Mouse (Mus musculus) intestine, embryonic 14.5 days (tissue): ENCODE measurements around the gene 4930579F01Rik. TPM values are rescaled to one million over a fixed set of nuclear protein-coding genes. Genes with fewer than 3 reads are reported as not detected.
"Not testable (repeated sequence)": the region's sequence is repeated elsewhere in the genome, so short reads cannot be mapped to it uniquely, and the experiment has no call there.

Experiments used
- ATAC-seq: fragments of 200-750 bp; cut with Nextera tagmentation; replicated peaks from 2 replicates; pipeline ENCODE4 v1.8.0; 2017; ENCODE audit warnings: low read depth, moderate number of reproducible peaks, moderate TSS enrichment, moderate library complexity; ENCODE audit not compliant: low FRiP score, low TSS enrichment
- DNase-seq: peaks from one replicate; pipeline ENCODE4 v3.0.0-alpha.2; 2018; ENCODE audit warnings: low spot score
- H3K27ac ChIP-seq: fragments of 300-500 bp; sonication (generic); 2 replicates; pipeline ENCODE4 v1.5.1; 2014; ENCODE audit warnings: low read depth, mild to moderate bottlenecking, control low read depth
- H3K27me3 ChIP-seq: fragments of 300-500 bp; sonication (generic); replicated peaks from 2 replicates; pipeline ENCODE4 v1.6.1; 2014; ENCODE audit warnings: low read length, control low read depth; ENCODE audit not compliant: control insufficient read depth, insufficient read depth
- H3K36me3 ChIP-seq: fragments of 300-500 bp; sonication (generic); 2 replicates; pipeline ENCODE4 v1.6.1; 2014; ENCODE audit warnings: low read length, control low read depth; ENCODE audit not compliant: control insufficient read depth, insufficient read depth
- H3K4me1 ChIP-seq: fragments of 300-500 bp; sonication (generic); replicated peaks from 2 replicates; pipeline ENCODE4 v1.6.1; 2014; ENCODE audit warnings: low read length, control low read depth, mixed read lengths; ENCODE audit not compliant: control insufficient read depth, insufficient read depth
- H3K4me2 ChIP-seq: fragments of 300-500 bp; sonication (generic); 2 replicates; pipeline ENCODE4 v1.6.1; 2014; ENCODE audit warnings: low read length
- H3K4me3 ChIP-seq: fragments of 300-500 bp; sonication (generic); 2 replicates; pipeline ENCODE4 v1.5.1; 2014; ENCODE audit warnings: low read depth, low read length, control low read depth, mixed read lengths
- H3K9ac ChIP-seq: fragments of 300-500 bp; sonication (generic); 2 replicates; pipeline ENCODE4 v1.6.1; 2014; ENCODE audit warnings: mild to moderate bottlenecking, low read length
- H3K9me3 ChIP-seq: fragments of 300-500 bp; sonication (generic); 2 replicates; pipeline ENCODE4 v1.6.1; 2016; ENCODE audit warnings: low read length, control low read depth; ENCODE audit not compliant: control insufficient read depth
- WGBS: fragments of 180-500 bp; shearing (Covaris S2); extraction: QIAGEN DNeasy Blood & Tissue Kit; methylation state at CpG from one replicate; pipeline ENCODE4 v1.1.7; 2014; 5-methylcytosine and 5-hydroxymethylcytosine counted together
- polyA plus RNA-seq: library from polyadenylated mRNA; unstranded; fragments of >200 nt; fragmentation: Nextera tagmentation; extraction: Ambion mirVana; gene quantifications from 2 replicates; pipeline ENCODE4 v1.2.1, GENCODE M21; 2014

The 4930579F01Rik gene
- polyA plus RNA-seq, 1 experiment from 2014 or later: not detected

GRCm38 (mm10) chr3:138148811-138149210 lies 44.8 kb downstream of the 4930579F01Rik start:
- no peak for ATAC-seq
- DNase-seq: no peak
- WGBS: 94% methylated on average over 2 of the region's 2 CpGs
- Histone ChIP-seq H3K9me3 (no peaks in the 10 kb centered on the region), H3K36me3 (peaks cover 18% of the 10 kb centered on the region), H3K4me1 (no peaks in the 10 kb centered on the region), H3K9ac (no peak overlapping the region), H3K4me2 (no peak overlapping the region), H3K27ac (no peak overlapping the region), H3K4me3 (no peak overlapping the region), H3K27me3 (no peaks in the 10 kb centered on the region)

DNA sequence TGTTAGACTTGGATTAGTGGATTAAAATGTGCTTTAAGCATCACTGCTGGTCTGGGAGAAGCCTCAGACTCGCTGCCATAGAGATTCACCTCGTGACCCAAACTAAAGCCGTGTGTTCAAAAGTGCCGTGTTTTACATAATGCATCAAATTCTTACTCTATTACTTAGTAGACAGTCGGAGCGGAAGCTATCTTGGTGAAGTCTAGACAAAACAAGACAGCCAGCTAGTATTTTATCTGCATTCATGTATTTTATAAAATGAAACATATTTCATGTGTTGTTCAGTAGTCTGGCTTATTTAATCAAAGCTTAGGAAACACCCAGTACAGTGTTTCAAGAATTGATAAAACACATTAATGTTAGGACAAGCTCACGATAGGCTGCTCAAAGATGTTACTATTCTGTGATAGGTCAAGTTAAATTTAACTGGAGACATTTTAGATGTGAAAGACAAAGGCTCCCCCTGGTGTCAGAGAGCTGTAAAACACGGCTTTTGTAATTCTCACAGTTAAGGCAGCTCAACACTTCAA lies 48.9 kb downstream of the 4930579F01Rik start, which contains the start of gene Mttp:
TSS of gene Mttp (minus strand) at position 327 of the 530 bp plus-strand sequence.
- 1% methylated on average over 8 of the region's 8 CpGs for WGBS

GRCm38 (mm10) chr3:138144060-138144641 lies 49.5 kb downstream of the 4930579F01Rik start:
- Histone ChIP-seq H3K36me3 (no peaks in the 10 kb centered on the region), H3K4me2 (peak overlapping the region; percentile 79), H3K9ac (peak overlapping the region; percentile 89), H3K27me3 (no peaks in the 10 kb centered on the region), H3K4me3 (peak overlapping the region; percentile 70), H3K9me3 (no peaks in the 10 kb centered on the region), H3K4me1 (no peaks in the 10 kb centered on the region), H3K27ac (peak overlapping the region; percentile 100)
- DNase-seq: no peak
- ATAC-seq: no peak
- WGBS: under 1% methylated on average over 18 of the region's 18 CpGs

More for the DNA sequence above, 48.9 kb downstream of the 4930579F01Rik start, which contains the start of gene Mttp:
- DNase-seq (peak; percentile 74), ATAC-seq (no peak)
- Histone ChIP-seq H3K4me3 (peak within 1 kb of the TSS; percentile 70), H3K9me3 (no peaks in the 10 kb centered on the region), H3K36me3 (peaks cover 4% of the 10 kb centered on the region; the same call in 1 of the 2 replicates), H3K9ac (peak within 1 kb of the TSS; percentile 89), H3K4me1 (no peaks in the 10 kb centered on the region), H3K27ac (peak within 1 kb of the TSS; percentile 100), H3K4me2 (peak within 1 kb of the TSS; percentile 79), H3K27me3 (no peaks in the 10 kb centered on the region)

DNA sequence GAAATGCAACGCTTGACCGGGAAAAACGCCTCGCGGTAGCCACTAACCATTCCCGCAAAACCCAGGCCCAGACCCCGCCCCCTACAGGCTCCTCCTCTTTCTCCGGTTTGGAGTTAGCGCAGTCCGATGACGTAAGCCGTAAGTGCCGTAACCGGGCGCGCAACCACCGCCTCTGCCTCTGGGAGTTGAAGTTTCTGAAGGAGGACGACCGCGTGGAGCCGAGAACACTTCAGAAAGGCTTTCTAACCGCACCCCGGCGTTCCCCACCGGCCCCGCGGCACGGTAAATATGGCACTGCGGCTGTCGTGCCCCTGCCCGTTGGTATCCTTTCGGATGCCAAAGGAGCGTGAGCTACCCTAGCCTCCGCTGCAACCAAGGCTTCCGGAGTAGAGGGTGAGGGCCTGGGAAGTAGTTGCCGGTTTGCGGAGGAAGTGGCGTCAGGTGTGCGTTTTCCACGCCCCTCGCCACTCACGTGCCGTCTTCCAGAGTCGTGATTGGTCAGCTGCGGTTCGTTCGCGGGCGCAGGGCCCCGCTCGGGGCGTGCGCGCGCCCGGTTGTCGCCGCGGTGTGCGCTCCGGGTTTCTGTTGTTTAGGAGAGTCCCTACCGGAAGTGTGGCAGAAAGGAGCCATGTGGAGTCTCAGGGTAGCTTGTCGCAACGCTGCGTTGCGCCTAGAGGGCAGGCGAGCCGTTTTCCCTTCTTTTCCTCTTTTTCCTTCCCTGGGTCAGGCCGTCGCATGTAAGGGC lies 50.1 kb downstream of the 4930579F01Rik start, which contains the start of gene Trmt10a:
TSS of gene Trmt10a (plus strand) at position 134 of the 745 bp plus-strand sequence.
- no peaks in the 10 kb centered on the region for H3K4me1 ChIP-seq
- H3K27me3 ChIP-seq: no peaks in the 10 kb centered on the region
- no peaks in the 10 kb centered on the region for H3K9me3 ChIP-seq
- H3K27ac ChIP-seq: peak within 1 kb of the TSS; percentile 100
- peak within 1 kb of the TSS; percentile 79 for H3K4me2 ChIP-seq
- H3K4me3 ChIP-seq: peak within 1 kb of the TSS; percentile 70
- no peaks in the 10 kb centered on the region for H3K36me3 ChIP-seq
- DNase-seq (peak; percentile 99), ATAC-seq (peak; percentile 99)
- H3K9ac ChIP-seq: peak within 1 kb of the TSS; percentile 89
- WGBS: under 1% methylated on average over 70 of the region's 70 CpGs

DNA sequence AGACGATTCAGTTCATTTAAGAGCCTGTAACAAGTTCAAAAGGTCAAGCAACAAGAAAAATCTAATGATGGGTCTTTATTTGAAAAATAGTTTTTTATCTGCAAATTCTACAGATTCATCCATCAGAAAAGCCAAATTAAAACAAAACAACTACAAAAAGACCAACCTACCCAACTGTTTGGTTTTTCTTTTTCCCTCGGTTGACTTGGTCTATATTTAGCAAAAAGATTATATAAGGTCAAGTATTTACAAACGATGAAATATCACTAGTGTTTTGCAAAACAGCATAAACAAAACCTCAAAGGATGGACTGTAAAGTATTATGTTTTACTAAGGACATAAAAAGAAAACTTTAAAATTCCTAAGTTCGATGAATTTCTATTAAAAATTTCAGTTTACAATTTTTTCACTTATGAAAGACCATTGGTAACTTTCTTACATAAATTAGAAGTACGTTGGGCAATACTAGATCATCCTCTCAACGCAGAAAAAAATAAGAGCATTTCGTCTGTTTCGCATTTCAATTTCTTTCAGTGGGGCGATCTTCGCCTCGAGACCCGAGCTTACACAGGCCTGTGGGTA lies 50.8 kb downstream of the 4930579F01Rik start:
- peak overlapping the region; percentile 59 for H3K4me2 ChIP-seq
- peak overlapping the region; percentile 89 for H3K9ac ChIP-seq
- no peaks in the 10 kb centered on the region for H3K27me3 ChIP-seq
- H3K36me3 ChIP-seq: no peaks in the 10 kb centered on the region
- H3K9me3 ChIP-seq: no peaks in the 10 kb centered on the region
- H3K4me1 ChIP-seq: no peaks in the 10 kb centered on the region
- no peak for DNase-seq
- ATAC-seq: no peak
- H3K27ac ChIP-seq: peak overlapping the region; percentile 100
- H3K4me3 ChIP-seq: peak overlapping the region; percentile 70
- 4% methylated on average over 12 of the region's 12 CpGs for WGBS

DNA sequence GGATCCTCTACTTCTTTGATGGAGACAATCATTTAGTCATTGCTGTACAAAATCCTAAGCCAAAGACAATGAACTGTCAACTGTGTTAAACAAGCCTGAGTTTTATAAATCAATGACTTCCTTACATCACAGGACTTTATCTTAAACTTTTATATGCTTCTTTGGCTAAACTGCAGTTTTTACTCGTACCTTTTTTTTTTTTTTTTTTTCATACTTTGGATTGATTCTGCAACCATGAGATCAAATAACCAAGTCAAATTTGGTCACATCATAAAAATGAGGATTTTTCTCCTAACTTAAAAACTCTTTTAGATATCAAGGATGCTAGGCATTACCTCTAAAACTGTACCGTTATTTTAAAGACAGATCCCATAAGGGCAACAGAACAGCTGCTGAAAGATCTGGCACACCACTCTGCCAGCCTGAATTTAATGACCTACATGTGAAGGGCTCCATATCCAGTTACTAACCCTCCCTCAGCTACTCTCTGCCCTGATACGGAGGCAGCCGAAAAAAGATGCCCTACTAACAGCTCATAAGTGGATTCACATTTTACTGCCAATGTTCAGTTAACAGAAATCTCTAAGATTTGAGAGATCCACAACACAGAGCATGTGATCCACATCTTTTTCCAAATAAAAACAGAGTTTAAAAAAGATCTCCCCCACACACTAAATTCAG lies 51.4 kb downstream of the 4930579F01Rik start:
- WGBS: 63% methylated on average over 4 of the region's 4 CpGs
- Histone ChIP-seq H3K4me1 (no peaks in the 10 kb centered on the region), H3K27me3 (no peaks in the 10 kb centered on the region), H3K27ac (no peak overlapping the region), H3K9ac (peak overlapping the region; percentile 89), H3K4me2 (peak overlapping the region; percentile 59), H3K9me3 (no peaks in the 10 kb centered on the region), H3K4me3 (peak overlapping the region; percentile 70), H3K36me3 (no peaks in the 10 kb centered on the region)
- DNase-seq: peak; percentile 50
- no peak for ATAC-seq

- DNase-seq (peak; percentile 32), ATAC-seq (no peak)
- Histone ChIP-seq H3K36me3 (no peaks in the 10 kb centered on the region), H3K27ac (no peak overlapping the region), H3K4me1 (no peaks in the 10 kb centered on the region), H3K9ac (no peak overlapping the region), H3K9me3 (no peaks in the 10 kb centered on the region), H3K4me2 (no peak overlapping the region), H3K27me3 (no peaks in the 10 kb centered on the region), H3K4me3 (no peak overlapping the region)
- WGBS: 87% methylated on average over 6 of the region's 6 CpGs
Measured at GRCm38 (mm10) chr3:138139663-138140062, 54.0 kb downstream of the 4930579F01Rik start.

- peak; percentile 18 for DNase-seq
- H3K27me3 ChIP-seq, H3K4me3 ChIP-seq, H3K9me3 ChIP-seq, H3K9ac ChIP-seq, H3K27ac ChIP-seq, H3K36me3 ChIP-seq, H3K4me2 ChIP-seq, ATAC-seq, H3K4me1 ChIP-seq: not testable (repeated sequence)
- WGBS: 95% methylated on average over 13 of the region's 13 CpGs
Measured at GRCm38 (mm10) chr3:138138146-138138545, 55.5 kb downstream of the 4930579F01Rik start.
